Mouse (Mus musculus): ENCODE results near the gene Atl2.

GRCm38 (mm10) chr17:79942418-79942817 lies 46.5 kb upstream of the Atl2 start:
- TF ChIP-seq CTCF (IDR thresholded peaks at IDR 0.05; ENCODE audit: insufficient read depth, low read length) (no peak), POLR2A (IDR thresholded peaks at IDR 0.05; ENCODE audit: borderline replicate concordance, extremely low read depth, low read depth, low read length) (no peak)

Measured in lung, adult 2 months (tissue).